Mouse (Mus musculus): ENCODE measurements around the gene Tcp11l2. TPM values are rescaled to one million over a fixed set of nuclear protein-coding genes. Genes with fewer than 3 reads are reported as not detected.

Gene Tcp11l2
- polyA plus RNA-seq, 1 experiment from 2014 or later, result 36.6 TPM

- 87% methylated on average over 4 of the region's 4 CpGs for WGBS
- no peak for ATAC-seq
- H3K9me3 ChIP-seq (ENCODE audit: control insufficient read depth, low read length), result no peaks in the 10 kb centered on the region
- H3K4me3 ChIP-seq (replicated peaks; ENCODE audit: low read length), result no peak overlapping the region
- H3K27me3 ChIP-seq (replicated peaks; ENCODE audit: control insufficient read depth, insufficient read depth, low read length), result no peaks in the 10 kb centered on the region
- no peaks in the 10 kb centered on the region for H3K36me3 ChIP-seq (ENCODE audit: control insufficient read depth, insufficient read depth)
- H3K9ac ChIP-seq (replicated peaks; ENCODE audit: low read depth, low read length), result no peak overlapping the region
- no peak overlapping the region for H3K4me2 ChIP-seq (ENCODE audit: low read length)
- H3K4me1 ChIP-seq (replicated peaks; ENCODE audit: control insufficient read depth, insufficient read depth, low read length), result no peaks in the 10 kb centered on the region
- no peak overlapping the region for H3K27ac ChIP-seq (ENCODE audit: low read length)
Measured at GRCm38 (mm10) chr10:84638382-84638781, 62.0 kb downstream of the Tcp11l2 start.

DNA sequence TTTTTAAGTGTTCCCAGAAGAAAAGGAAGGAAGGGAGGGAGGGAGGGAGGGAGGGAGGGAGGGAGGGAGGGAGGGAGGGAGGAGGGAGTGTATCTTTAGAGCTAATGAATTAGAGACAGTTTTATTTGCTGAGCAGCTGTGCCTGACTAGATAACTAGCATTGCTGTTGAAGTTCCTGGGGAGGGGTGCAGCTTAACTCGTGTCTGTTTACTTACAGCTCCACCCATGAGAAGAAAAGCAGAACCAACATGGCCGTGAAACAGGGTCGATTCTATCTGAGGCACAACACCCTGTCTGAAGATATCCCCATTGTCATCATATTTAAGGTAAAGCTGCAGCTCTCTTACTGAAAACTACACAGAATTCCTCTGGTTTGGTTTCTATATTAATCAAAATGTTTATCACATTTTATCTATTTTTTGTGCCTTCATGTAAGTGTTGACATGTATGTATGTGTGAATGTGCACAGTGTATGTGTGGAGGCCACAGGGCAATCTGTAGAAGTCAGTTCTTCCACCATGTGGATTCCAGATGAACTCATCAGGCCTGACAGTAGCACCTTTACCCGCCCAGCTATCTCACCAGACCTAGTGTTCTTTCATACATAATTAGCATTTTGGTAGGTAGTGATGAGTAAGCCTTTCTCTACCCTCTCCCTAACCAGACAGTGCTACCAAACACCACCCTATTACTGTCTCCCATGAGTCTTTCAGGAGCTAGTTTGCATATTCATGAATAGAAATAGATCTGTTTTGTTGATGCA lies 63.3 kb downstream of the Tcp11l2 start:
- Histone ChIP-seq H3K27ac (ENCODE audit: low read length) (no peak overlapping the region), H3K4me2 (ENCODE audit: low read length) (no peak overlapping the region), H3K4me1 (replicated peaks; ENCODE audit: control insufficient read depth, insufficient read depth, low read length) (no peaks in the 10 kb centered on the region), H3K36me3 (ENCODE audit: control insufficient read depth, insufficient read depth) (no peaks in the 10 kb centered on the region), H3K9ac (replicated peaks; ENCODE audit: low read depth, low read length) (no peak overlapping the region), H3K4me3 (replicated peaks; ENCODE audit: low read length) (no peak overlapping the region), H3K9me3 (ENCODE audit: control insufficient read depth, low read length) (no peaks in the 10 kb centered on the region), H3K27me3 (replicated peaks; ENCODE audit: control insufficient read depth, insufficient read depth, low read length) (no peaks in the 10 kb centered on the region)
- WGBS, result 81% methylated on average over 4 of the region's 4 CpGs
- ATAC-seq, result no peak

DNA sequence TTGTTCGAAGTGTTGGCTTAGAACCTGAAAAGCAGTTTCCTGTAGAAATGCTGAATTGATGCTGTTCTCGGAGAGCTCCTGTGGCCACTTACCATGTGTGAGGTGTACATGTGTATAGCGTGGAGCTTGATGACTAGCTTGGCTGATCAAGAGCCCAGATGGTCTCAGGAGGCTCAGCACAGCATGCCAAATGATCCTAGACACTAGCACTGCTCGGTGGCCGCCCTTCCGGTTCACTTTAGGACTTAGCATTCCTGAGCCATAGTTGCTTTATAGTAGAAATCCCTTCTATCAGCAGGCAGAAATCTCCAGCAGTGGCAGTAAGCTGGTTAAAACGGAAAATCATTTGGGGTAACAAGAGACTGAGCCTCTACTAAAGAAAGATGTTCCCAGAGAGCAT lies 64.4 kb downstream of the Tcp11l2 start:
- Histone ChIP-seq H3K36me3 (ENCODE audit: control insufficient read depth, insufficient read depth) (no peaks in the 10 kb centered on the region), H3K27ac (ENCODE audit: low read length) (no peak overlapping the region), H3K4me1 (replicated peaks; ENCODE audit: control insufficient read depth, insufficient read depth, low read length) (no peaks in the 10 kb centered on the region; the same call in 1 of the 2 replicates), H3K9me3 (ENCODE audit: control insufficient read depth, low read length) (no peaks in the 10 kb centered on the region), H3K9ac (replicated peaks; ENCODE audit: low read depth, low read length) (no peak overlapping the region), H3K4me2 (ENCODE audit: low read length) (no peak overlapping the region), H3K27me3 (replicated peaks; ENCODE audit: control insufficient read depth, insufficient read depth, low read length) (no peaks in the 10 kb centered on the region), H3K4me3 (replicated peaks; ENCODE audit: low read length) (no peak overlapping the region)
- no peak for ATAC-seq
- 81% methylated on average over 7 of the region's 7 CpGs for WGBS

DNA sequence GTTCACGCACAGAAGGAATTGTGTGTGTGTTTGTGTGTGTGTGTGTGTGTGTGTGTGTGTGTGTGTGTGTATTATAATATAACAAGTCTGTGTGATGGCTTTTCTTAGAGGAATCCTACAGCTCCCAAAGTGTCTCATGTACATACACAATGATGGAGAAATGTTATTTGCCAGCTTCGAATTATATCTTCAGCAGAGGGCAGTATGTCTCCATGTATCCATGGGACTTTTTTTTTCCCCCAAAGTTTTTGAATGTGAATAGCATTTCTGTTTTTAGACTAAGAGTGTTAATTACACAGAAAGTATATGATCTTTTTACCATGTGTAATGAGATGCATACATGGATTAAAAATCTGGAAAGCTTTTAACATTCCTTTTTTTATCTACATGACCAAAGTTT lies 65.2 kb downstream of the Tcp11l2 start:
- Histone ChIP-seq H3K36me3 (ENCODE audit: control insufficient read depth, insufficient read depth) (no peaks in the 10 kb centered on the region), H3K4me3 (replicated peaks; ENCODE audit: low read length) (no peak overlapping the region), H3K9ac (replicated peaks; ENCODE audit: low read depth, low read length) (no peak overlapping the region), H3K27me3 (replicated peaks; ENCODE audit: control insufficient read depth, insufficient read depth, low read length) (no peaks in the 10 kb centered on the region), H3K27ac (ENCODE audit: low read length) (no peak overlapping the region), H3K9me3 (ENCODE audit: control insufficient read depth, low read length) (no peaks in the 10 kb centered on the region), H3K4me1 (replicated peaks; ENCODE audit: control insufficient read depth, insufficient read depth, low read length) (peaks cover 5% of the 10 kb centered on the region), H3K4me2 (ENCODE audit: low read length) (no peak overlapping the region)
- ATAC-seq, result no peak
- WGBS, result 79% methylated on average over 2 of the region's 2 CpGs

DNA sequence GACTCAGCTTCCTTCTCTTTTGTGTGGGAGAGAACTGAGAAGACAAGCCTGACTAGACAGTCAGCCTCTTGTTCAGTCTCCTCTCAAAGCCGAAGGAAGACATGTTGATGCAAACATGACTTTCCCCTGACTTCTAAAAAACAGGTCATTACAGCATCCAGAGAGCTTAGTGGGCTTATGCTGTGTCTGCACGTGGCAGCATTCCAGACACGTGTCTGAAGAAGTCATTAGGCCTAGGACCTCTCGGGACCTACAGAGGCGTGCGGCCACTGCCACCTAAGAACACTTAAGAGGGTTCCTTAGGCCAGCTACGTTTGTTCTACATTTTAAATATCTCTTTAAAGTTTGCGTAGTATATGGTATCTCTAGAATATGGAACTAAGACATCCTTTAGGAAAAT lies 69.5 kb downstream of the Tcp11l2 start:
- no peak for ATAC-seq
- Histone ChIP-seq H3K27me3 (replicated peaks; ENCODE audit: control insufficient read depth, insufficient read depth, low read length) (no peaks in the 10 kb centered on the region), H3K4me1 (replicated peaks; ENCODE audit: control insufficient read depth, insufficient read depth, low read length) (peaks cover 7% of the 10 kb centered on the region), H3K9ac (replicated peaks; ENCODE audit: low read depth, low read length) (no peak overlapping the region), H3K27ac (ENCODE audit: low read length) (no peak overlapping the region), H3K9me3 (ENCODE audit: control insufficient read depth, low read length) (no peaks in the 10 kb centered on the region), H3K36me3 (ENCODE audit: control insufficient read depth, insufficient read depth) (no peaks in the 10 kb centered on the region), H3K4me3 (replicated peaks; ENCODE audit: low read length) (no peak overlapping the region), H3K4me2 (ENCODE audit: low read length) (no peak overlapping the region)
- WGBS, result 89% methylated on average over 8 of the region's 8 CpGs

GRCm38 (mm10) chr10:84646506-84647102 lies 70.2 kb downstream of the Tcp11l2 start:
- no peak overlapping the region for H3K4me2 ChIP-seq (ENCODE audit: low read length)
- WGBS, result 61% methylated on average over 12 of the region's 12 CpGs
- no peaks in the 10 kb centered on the region for H3K9me3 ChIP-seq (ENCODE audit: control insufficient read depth, low read length)
- no peaks in the 10 kb centered on the region for H3K36me3 ChIP-seq (ENCODE audit: control insufficient read depth, insufficient read depth)
- H3K27ac ChIP-seq (ENCODE audit: low read length), result no peak overlapping the region
- H3K4me1 ChIP-seq (replicated peaks; ENCODE audit: control insufficient read depth, insufficient read depth, low read length), result peaks cover 7% of the 10 kb centered on the region
- peak; percentile 38; the same call in 1 of the 2 replicates for ATAC-seq
- H3K9ac ChIP-seq (replicated peaks; ENCODE audit: low read depth, low read length), result no peak overlapping the region
- no peak overlapping the region for H3K4me3 ChIP-seq (replicated peaks; ENCODE audit: low read length)
- no peaks in the 10 kb centered on the region for H3K27me3 ChIP-seq (replicated peaks; ENCODE audit: control insufficient read depth, insufficient read depth, low read length)

- Histone ChIP-seq H3K9me3 (ENCODE audit: control insufficient read depth, low read length) (no peaks in the 10 kb centered on the region), H3K27ac (ENCODE audit: low read length) (no peak overlapping the region), H3K4me1 (replicated peaks; ENCODE audit: control insufficient read depth, insufficient read depth, low read length) (peaks cover 7% of the 10 kb centered on the region), H3K4me2 (ENCODE audit: low read length) (no peak overlapping the region), H3K4me3 (replicated peaks; ENCODE audit: low read length) (no peak overlapping the region), H3K27me3 (replicated peaks; ENCODE audit: control insufficient read depth, insufficient read depth, low read length) (no peaks in the 10 kb centered on the region), H3K36me3 (ENCODE audit: control insufficient read depth, insufficient read depth) (no peaks in the 10 kb centered on the region), H3K9ac (replicated peaks; ENCODE audit: low read depth, low read length) (no peak overlapping the region)
- ATAC-seq, result no peak
- WGBS, result 94% methylated on average over 5 of the region's 5 CpGs
Measured at GRCm38 (mm10) chr10:84647264-84647663, 70.8 kb downstream of the Tcp11l2 start.

- H3K4me3 ChIP-seq (replicated peaks; ENCODE audit: low read length), result no peak overlapping the region
- H3K9me3 ChIP-seq (ENCODE audit: control insufficient read depth, low read length), result no peaks in the 10 kb centered on the region
- no peaks in the 10 kb centered on the region for H3K36me3 ChIP-seq (ENCODE audit: control insufficient read depth, insufficient read depth)
- 85% methylated on average over 4 of the region's 4 CpGs for WGBS
- H3K27me3 ChIP-seq (replicated peaks; ENCODE audit: control insufficient read depth, insufficient read depth, low read length), result no peaks in the 10 kb centered on the region
- H3K27ac ChIP-seq (ENCODE audit: low read length), result no peak overlapping the region
- H3K9ac ChIP-seq (replicated peaks; ENCODE audit: low read depth, low read length), result no peak overlapping the region
- no peak for ATAC-seq
- H3K4me2 ChIP-seq (ENCODE audit: low read length), result no peak overlapping the region
- peaks cover 7% of the 10 kb centered on the region for H3K4me1 ChIP-seq (replicated peaks; ENCODE audit: control insufficient read depth, insufficient read depth, low read length)
Measured at GRCm38 (mm10) chr10:84648911-84649310, 72.5 kb downstream of the Tcp11l2 start.

DNA sequence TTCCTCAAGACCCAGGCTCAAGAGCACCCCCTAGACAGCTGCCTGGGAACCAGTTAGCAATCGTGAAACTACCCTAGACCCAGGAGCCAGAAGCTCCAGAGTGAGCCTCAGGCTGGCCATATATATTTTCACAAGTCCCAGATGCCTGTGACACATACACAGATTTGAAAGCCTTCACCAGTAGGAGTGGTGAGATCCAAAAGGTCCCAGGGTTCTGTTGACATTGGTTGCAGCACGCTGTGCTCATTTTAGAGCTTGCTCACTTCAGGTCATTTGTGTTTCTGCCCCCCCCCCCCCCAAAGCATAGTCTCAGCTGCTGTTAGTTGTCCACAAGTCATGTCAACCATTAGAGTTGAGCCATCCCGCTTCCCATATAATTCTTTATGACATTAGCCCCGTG lies 77.6 kb downstream of the Tcp11l2 start:
- no peak for ATAC-seq
- H3K9ac ChIP-seq (replicated peaks; ENCODE audit: low read depth, low read length), result no peak overlapping the region
- no peaks in the 10 kb centered on the region for H3K36me3 ChIP-seq (ENCODE audit: control insufficient read depth, insufficient read depth)
- no peak overlapping the region for H3K4me2 ChIP-seq (ENCODE audit: low read length)
- H3K9me3 ChIP-seq (ENCODE audit: control insufficient read depth, low read length), result no peaks in the 10 kb centered on the region
- H3K27me3 ChIP-seq (replicated peaks; ENCODE audit: control insufficient read depth, insufficient read depth, low read length), result no peaks in the 10 kb centered on the region
- H3K4me1 ChIP-seq (replicated peaks; ENCODE audit: control insufficient read depth, insufficient read depth, low read length), result peaks cover 22% of the 10 kb centered on the region
- WGBS, result 85% methylated on average over 4 of the region's 4 CpGs
- no peak overlapping the region for H3K4me3 ChIP-seq (replicated peaks; ENCODE audit: low read length)
- H3K27ac ChIP-seq (ENCODE audit: low read length), result no peak overlapping the region

All from forebrain, embryonic 16.5 days (tissue).